Mouse (Mus musculus) limb, embryonic 11.5 days (tissue): ENCODE measurements at regions not wholly inside any gene's neighbourhood (a gene's known extent, or its start where the extent isn't known, plus 50 kb on each side); places are given as distances from the start of the nearest gene placed in this dataset.

ENCODE experiments used
- ATAC-seq: fragments of 200-750 bp; cut with Nextera tagmentation; 2 replicates; pipeline ENCODE4 v1.8.0; 2017; ENCODE audit warnings: low read depth; ENCODE audit not compliant: insufficient number of reproducible peaks, low FRiP score, low TSS enrichment
- DNase-seq: peaks from one replicate; pipeline ENCODE4 v3.0.0-alpha.2; 2015; ENCODE audit warnings: low spot score
- H3K27ac ChIP-seq: fragments of 300-500 bp; sonication (generic); replicated peaks from 2 replicates; pipeline ENCODE4 v1.5.1; 2014; ENCODE audit warnings: low read depth, mild to moderate bottlenecking, low read length
- H3K27me3 ChIP-seq: fragments of 300-500 bp; sonication (generic); 2 replicates; pipeline ENCODE4 v1.6.1; 2014; ENCODE audit warnings: mild to moderate bottlenecking, low read length, mixed read lengths; ENCODE audit not compliant: control insufficient read depth, insufficient read depth
- H3K36me3 ChIP-seq: fragments of 300-500 bp; sonication (generic); 2 replicates; pipeline ENCODE4 v1.6.1; 2014; ENCODE audit warnings: mild to moderate bottlenecking, low read length, moderate library complexity, mixed read lengths; ENCODE audit not compliant: control insufficient read depth, insufficient read depth
- H3K4me1 ChIP-seq: fragments of 300-500 bp; sonication (generic); 2 replicates; pipeline ENCODE4 v1.6.1; 2014; ENCODE audit warnings: low read length, mixed read lengths; ENCODE audit not compliant: control insufficient read depth, insufficient read depth
- H3K4me2 ChIP-seq: fragments of 300-500 bp; sonication (generic); 2 replicates; pipeline ENCODE4 v1.6.1; 2014; ENCODE audit warnings: low read depth, mild to moderate bottlenecking, moderate library complexity; ENCODE audit not compliant: severe bottlenecking
- H3K4me3 ChIP-seq: fragments of 300-500 bp; sonication (generic); 2 replicates; pipeline ENCODE4 v1.5.1; 2014; ENCODE audit warnings: low read depth, low read length
- H3K9ac ChIP-seq: fragments of 300-500 bp; sonication (generic); 2 replicates; pipeline ENCODE4 v1.6.1; 2014; ENCODE audit warnings: mild to moderate bottlenecking, low read length
- H3K9me3 ChIP-seq: fragments of 300-500 bp; sonication (generic); 2 replicates; pipeline ENCODE4 v1.6.1; 2016; ENCODE audit warnings: low read length; ENCODE audit not compliant: control insufficient read depth
- WGBS: fragments of 180-500 bp; shearing (Covaris S2); extraction: QIAGEN DNeasy Blood & Tissue Kit; methylation state at CpG from one replicate; pipeline ENCODE4 v1.1.7; 2014; 5-methylcytosine and 5-hydroxymethylcytosine counted together

DNA sequence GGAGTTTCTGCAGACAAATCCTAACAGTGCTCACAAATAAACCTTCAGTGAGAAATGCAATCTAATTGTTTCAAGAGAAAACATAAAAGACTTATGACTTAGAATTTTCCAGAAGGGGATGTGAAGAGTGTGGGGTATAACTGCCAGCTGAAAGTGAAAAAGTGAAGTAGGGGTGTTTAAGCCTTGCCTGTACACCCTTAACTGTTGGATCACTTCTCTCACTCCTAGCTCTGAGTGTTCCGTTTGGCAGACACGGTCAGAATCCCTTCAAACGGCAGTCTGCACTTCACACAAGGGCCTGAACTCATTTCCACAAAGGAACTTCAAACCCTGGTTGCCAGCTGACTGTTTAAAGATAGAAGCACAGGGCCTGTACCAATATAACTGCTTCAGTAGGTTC lies 101.2 kb upstream of the Mpp6 start:
- no peak overlapping the region for H3K4me3 ChIP-seq
- H3K27me3 ChIP-seq: no peaks in the 10 kb centered on the region
- H3K4me1 ChIP-seq: no peaks in the 10 kb centered on the region
- ATAC-seq (no peak), DNase-seq (no peak)
- H3K27ac ChIP-seq: no peak overlapping the region
- no peaks in the 10 kb centered on the region for H3K36me3 ChIP-seq
- WGBS: 32% methylated on average over 3 of the region's 3 CpGs
- no peaks in the 10 kb centered on the region for H3K9me3 ChIP-seq
- no peak overlapping the region for H3K9ac ChIP-seq
- no peak overlapping the region for H3K4me2 ChIP-seq

GRCm38 (mm10) chr6:50009339-50009738 lies 100.7 kb upstream of the Mpp6 start:
- DNase-seq: no peak

GRCm38 (mm10) chr6:50009856-50010255 lies 100.2 kb upstream of the Mpp6 start:
- H3K4me3 ChIP-seq: no peak overlapping the region
- no peak for ATAC-seq

More at GRCm38 (mm10) chr6:50009339-50009738, 100.7 kb upstream of the Mpp6 start:
- Histone ChIP-seq H3K27me3 (no peaks in the 10 kb centered on the region), H3K27ac (no peak overlapping the region), H3K4me3 (no peak overlapping the region), H3K4me2 (no peak overlapping the region), H3K9me3 (no peaks in the 10 kb centered on the region), H3K4me1 (no peaks in the 10 kb centered on the region), H3K36me3 (no peaks in the 10 kb centered on the region), H3K9ac (no peak overlapping the region)
- WGBS: 56% methylated on average over 7 of the region's 7 CpGs
- no peak for ATAC-seq

GRCm38 (mm10) chr6:50011071-50011470 lies 99.0 kb upstream of the Mpp6 start:
- H3K27ac ChIP-seq: no peak overlapping the region
- H3K27me3 ChIP-seq: no peaks in the 10 kb centered on the region
- no peak overlapping the region for H3K4me3 ChIP-seq
- 83% methylated on average over 12 of the region's 12 CpGs for WGBS
- H3K9me3 ChIP-seq: no peaks in the 10 kb centered on the region
- H3K4me2 ChIP-seq: no peak overlapping the region
- ATAC-seq: no peak
- no peaks in the 10 kb centered on the region for H3K36me3 ChIP-seq
- no peaks in the 10 kb centered on the region for H3K4me1 ChIP-seq
- H3K9ac ChIP-seq: no peak overlapping the region
- no peak for DNase-seq

More at GRCm38 (mm10) chr6:50009856-50010255, 100.2 kb upstream of the Mpp6 start:
- H3K36me3 ChIP-seq: no peaks in the 10 kb centered on the region
- no peaks in the 10 kb centered on the region for H3K9me3 ChIP-seq
- WGBS: 62% methylated on average over 5 of the region's 5 CpGs
- H3K27ac ChIP-seq: no peak overlapping the region
- no peak overlapping the region for H3K4me2 ChIP-seq
- H3K4me1 ChIP-seq: no peaks in the 10 kb centered on the region
- H3K9ac ChIP-seq: no peak overlapping the region
- no peak for DNase-seq
- H3K27me3 ChIP-seq: no peaks in the 10 kb centered on the region

GRCm38 (mm10) chr6:50011746-50012453 lies 98.1 kb upstream of the Mpp6 start:
- no peak for ATAC-seq
- Histone ChIP-seq H3K4me3 (no peak overlapping the region), H3K27ac (no peak overlapping the region), H3K9me3 (no peaks in the 10 kb centered on the region), H3K4me1 (no peaks in the 10 kb centered on the region), H3K36me3 (no peaks in the 10 kb centered on the region), H3K4me2 (no peak overlapping the region), H3K9ac (no peak overlapping the region), H3K27me3 (no peaks in the 10 kb centered on the region)
- DNase-seq: no peak
- WGBS: 73% methylated on average over 5 of the region's 5 CpGs

- H3K9ac ChIP-seq: no peak overlapping the region
- H3K4me1 ChIP-seq: no peaks in the 10 kb centered on the region
- ATAC-seq (no peak), DNase-seq (no peak)
- WGBS: 80% methylated on average over 5 of the region's 5 CpGs
- H3K4me2 ChIP-seq: no peak overlapping the region
- H3K27me3 ChIP-seq: no peaks in the 10 kb centered on the region
- H3K9me3 ChIP-seq: no peaks in the 10 kb centered on the region
- H3K36me3 ChIP-seq: no peaks in the 10 kb centered on the region
- no peak overlapping the region for H3K4me3 ChIP-seq
- no peak overlapping the region for H3K27ac ChIP-seq
Measured at GRCm38 (mm10) chr6:50013067-50013466, 97.0 kb upstream of the Mpp6 start.

DNA sequence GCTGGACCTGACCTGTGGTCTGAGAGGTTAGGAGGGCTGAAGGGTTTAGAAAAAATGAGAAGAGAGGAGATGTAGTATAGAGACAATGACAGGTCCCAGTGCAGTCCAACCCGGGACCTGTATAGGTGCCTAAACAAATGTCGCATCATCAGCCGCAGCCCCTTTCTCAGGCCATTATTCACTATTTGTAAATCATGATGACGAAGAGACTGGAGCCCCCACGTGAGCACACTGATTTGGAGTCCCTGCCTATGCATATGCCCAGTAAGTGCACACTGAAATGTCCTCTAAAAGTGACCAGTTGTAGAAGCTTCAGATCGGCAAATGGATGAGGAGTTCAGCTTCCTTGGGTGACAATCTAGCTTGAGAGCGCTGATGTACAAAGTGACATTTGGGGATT lies 96.2 kb upstream of the Mpp6 start:
- DNase-seq (no peak), ATAC-seq (no peak)
- 87% methylated on average over 7 of the region's 7 CpGs for WGBS
- Histone ChIP-seq H3K36me3 (no peaks in the 10 kb centered on the region), H3K27me3 (no peaks in the 10 kb centered on the region), H3K4me3 (no peak overlapping the region), H3K9me3 (no peaks in the 10 kb centered on the region), H3K4me1 (no peaks in the 10 kb centered on the region), H3K4me2 (no peak overlapping the region), H3K9ac (no peak overlapping the region), H3K27ac (no peak overlapping the region)

GRCm38 (mm10) chr6:50027981-50028380 lies 82.1 kb upstream of the Mpp6 start:
- Histone ChIP-seq H3K27ac (no peak overlapping the region), H3K9ac (no peak overlapping the region), H3K4me3 (no peak overlapping the region), H3K36me3 (no peaks in the 10 kb centered on the region), H3K4me2 (no peak overlapping the region), H3K9me3 (no peaks in the 10 kb centered on the region), H3K27me3 (no peaks in the 10 kb centered on the region), H3K4me1 (no peaks in the 10 kb centered on the region)
- WGBS: 89% methylated on average over 6 of the region's 6 CpGs
- ATAC-seq (no peak), DNase-seq (no peak)
